Mouse (Mus musculus): ENCODE measurements around the gene Cadm1.

DNA sequence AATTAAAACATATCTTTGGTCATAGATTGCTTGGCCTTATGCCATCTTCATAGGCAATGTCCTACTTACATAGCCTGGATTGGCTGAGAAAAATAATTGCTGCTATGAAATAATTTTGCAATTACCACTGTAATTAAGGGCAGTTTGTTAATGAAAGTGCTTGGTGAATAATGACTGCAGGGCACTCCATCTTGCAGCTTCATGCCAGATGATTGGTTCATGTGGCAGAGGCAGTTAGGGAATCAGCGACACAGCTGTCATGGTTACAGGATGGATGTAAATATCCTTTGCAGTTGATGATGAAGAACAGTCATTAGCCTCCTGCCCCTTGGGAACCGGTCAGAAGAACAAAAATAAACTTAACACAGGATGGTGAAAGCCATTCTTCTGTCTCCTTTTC lies 184.6 kb downstream of the Cadm1 start:
- TF ChIP-seq CTCF (conservative IDR thresholded peaks at IDR 0.05; ENCODE audit: insufficient read depth, insufficient read length, low read depth, low read length), result no peak
- no peak for TF ChIP-seq POLR2A (IDR thresholded peaks at IDR 0.05; ENCODE audit: low read depth, low read length)

Data from kidney, adult 2 months (tissue).